Mouse (Mus musculus) spleen, postnatal 14 days (tissue): ENCODE measurements around the gene Wrap53.

Source experiments
- DNase-seq, 2 experiments: peaks; one replicate each; pipeline ENCODE4 v3.0.0; 2021 to 2022; ENCODE audit warnings: low spot score in 2 of 2

The Wrap53 gene

GRCm38 (mm10) chr11:69601768-69602167, 21.7 kb upstream of the Wrap53 start:
- no peak for DNase-seq

- no peak for DNase-seq
Measured at GRCm38 (mm10) chr11:69600098-69600497, 20.0 kb upstream of the Wrap53 start.

DNA sequence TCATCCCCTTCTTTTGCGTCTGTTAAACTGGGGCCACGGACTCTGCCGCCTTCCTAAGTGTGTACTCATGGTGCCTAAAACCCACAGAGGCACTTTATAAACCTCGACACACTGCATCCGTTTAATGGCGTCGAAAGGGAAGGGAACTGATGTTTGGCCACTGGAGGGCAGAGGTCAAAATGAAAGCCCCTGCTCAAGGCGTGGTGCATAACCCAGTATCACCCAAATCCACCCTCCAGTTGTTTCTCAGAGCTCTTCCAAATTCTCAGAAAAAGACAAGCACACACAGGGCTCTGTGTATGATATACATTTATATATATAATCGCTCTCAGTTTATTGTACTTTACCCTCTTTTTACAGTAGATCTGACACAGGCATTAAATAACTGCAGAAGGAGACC, 19.4 kb upstream of the Wrap53 start:
- DNase-seq = no peak

DNA sequence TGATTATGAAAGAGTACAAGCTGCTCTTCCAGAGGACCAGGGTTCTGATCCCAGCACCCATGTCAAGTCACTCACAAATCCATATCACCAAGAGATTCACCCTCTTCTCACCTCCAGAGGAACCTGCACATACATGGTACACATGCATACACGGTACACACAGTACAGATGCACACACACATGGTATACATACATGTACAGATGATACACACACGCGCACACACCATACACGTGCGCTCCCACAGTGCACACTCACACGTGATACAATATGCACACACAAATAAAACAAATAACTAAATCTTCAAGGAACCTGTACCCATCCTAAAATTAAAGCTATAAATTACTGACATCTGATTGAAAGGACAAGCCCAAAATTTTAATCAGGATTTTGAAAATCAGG, 14.8 kb upstream of the Wrap53 start:
- no peak for DNase-seq

GRCm38 (mm10) chr11:69592799-69593198, 12.7 kb upstream of the Wrap53 start:
- no peak for DNase-seq

- DNase-seq = no peak
Measured at GRCm38 (mm10) chr11:69591899-69592637, 12.0 kb upstream of the Wrap53 start.

GRCm38 (mm10) chr11:69591424-69591823, 11.4 kb upstream of the Wrap53 start:
- DNase-seq = no peak

DNA sequence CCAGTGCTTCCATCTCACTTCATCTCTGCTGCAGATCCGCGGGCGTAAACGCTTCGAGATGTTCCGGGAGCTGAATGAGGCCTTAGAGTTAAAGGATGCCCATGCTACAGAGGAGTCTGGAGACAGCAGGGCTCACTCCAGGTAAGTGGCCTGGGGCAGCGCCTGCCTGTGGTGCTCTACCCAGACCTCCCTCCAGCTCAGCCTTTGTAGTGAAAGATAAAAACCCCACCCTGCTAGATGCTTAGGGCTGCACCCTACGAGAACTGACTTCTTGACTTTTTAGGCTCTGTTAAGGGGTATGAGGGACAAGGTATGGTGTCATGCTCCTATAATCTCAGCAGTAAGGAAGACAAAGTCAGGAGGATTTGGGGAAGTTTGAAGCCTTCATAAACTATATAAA, 10.6 kb upstream of the Wrap53 start:
- no peak for DNase-seq

DNA sequence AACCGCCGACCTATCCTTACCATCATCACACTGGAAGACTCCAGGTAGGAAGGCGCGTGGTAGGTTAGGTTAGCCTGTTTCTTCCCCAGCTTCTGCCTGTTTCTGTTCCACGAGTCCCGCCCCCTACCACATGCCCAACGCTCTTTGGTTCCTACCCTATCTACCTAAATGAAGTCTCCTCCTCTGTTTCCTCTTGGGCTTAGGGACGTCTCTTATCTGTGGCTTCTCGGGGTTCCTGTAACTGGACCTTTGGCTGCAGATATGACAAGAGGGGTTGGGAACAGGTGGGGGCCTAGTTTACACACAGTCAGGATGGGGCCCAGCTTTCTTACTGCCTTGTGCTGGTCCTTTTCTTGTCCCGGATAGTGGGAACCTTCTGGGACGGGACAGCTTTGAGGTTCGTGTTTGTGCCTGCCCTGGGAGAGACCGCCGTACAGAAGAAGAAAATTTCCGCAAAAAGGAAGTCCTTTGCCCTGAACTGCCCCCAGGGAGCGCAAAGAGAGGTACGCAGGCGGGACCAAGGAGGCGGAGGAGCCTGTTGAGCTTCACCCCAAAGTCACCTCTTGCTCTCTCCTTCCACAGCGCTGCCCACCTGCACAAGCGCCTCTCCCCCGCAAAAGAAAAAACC, 9.3 kb upstream of the Wrap53 start:
- DNase-seq = no peak

GRCm38 (mm10) chr11:69585718-69586325, 5.8 kb upstream of the Wrap53 start:
- DNase-seq = peak in 1 of 2 experiments; percentile 42

DNA sequence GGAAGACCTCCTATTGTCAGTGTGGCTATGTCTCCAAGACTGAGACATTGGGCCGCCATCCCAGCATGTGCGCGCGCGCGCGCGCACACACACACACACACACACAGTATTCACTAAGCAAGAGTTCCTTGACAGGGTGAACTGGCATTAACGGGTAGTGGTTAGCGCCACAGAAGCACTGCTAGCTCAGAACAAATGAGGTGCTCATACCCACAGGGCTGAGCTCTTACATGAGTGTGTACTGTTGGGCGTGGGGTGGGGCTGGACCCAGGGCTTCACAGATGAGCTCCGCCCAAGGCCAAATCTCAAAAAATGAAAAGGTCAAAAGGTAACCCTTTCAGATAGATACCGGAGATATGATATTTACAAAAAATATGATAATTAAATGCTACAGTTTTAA, 4.9 kb upstream of the Wrap53 start:
- DNase-seq = no peak

GRCm38 (mm10) chr11:69584008-69584407, 4.0 kb upstream of the Wrap53 start:
- DNase-seq = no peak

- DNase-seq = no peak
Measured at GRCm38 (mm10) chr11:69582230-69582805, 2.3 kb upstream of the Wrap53 start.

GRCm38 (mm10) chr11:69581814-69582213, 1.8 kb upstream of the Wrap53 start:
- no peak for DNase-seq

GRCm38 (mm10) chr11:69581147-69581688, 1.2 kb upstream of the Wrap53 start:
- DNase-seq = peak; percentile 78 to 82

- no peak for DNase-seq
Measured at GRCm38 (mm10) chr11:69580572-69581146, 604 bp upstream of the Wrap53 start.

- DNase-seq = peak; percentile 90 to 96
Measured at GRCm38 (mm10) chr11:69579128-69580017, 682 bp downstream of the Wrap53 start.

GRCm38 (mm10) chr11:69578301-69578700, 1.8 kb downstream of the Wrap53 start:
- no peak for DNase-seq

DNA sequence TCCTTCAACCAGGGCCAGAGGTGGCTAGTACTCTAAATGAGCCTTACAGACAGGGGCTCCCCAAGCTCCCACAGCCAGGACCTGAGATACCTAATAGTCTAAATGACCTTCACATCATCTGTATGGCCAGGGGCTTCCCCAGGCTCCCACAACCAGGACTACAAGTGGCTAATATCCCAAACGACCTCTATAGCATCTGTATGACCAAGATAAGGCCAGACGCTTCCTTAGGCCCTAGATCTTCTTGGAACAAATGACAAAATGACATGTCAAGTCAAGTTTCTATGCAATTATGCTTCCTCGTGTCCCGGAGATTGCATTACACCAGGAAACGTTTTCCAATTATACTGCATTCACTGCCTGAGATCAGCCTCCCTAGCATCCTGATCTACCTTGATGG, 3.7 kb downstream of the Wrap53 start:
- DNase-seq = no peak

- DNase-seq = no peak
Measured at GRCm38 (mm10) chr11:69575220-69575619, 4.8 kb downstream of the Wrap53 start.

GRCm38 (mm10) chr11:69565131-69565530, 14.9 kb downstream of the Wrap53 start:
- DNase-seq = no peak
